Mouse (Mus musculus) adrenal gland, postnatal 0 days (tissue): ENCODE measurements around the gene Ppp4r4. TPM values are rescaled to one million over a fixed set of nuclear protein-coding genes. Genes with fewer than 3 reads are reported as not detected.

Experiments used
- polyA plus RNA-seq: library from polyadenylated mRNA; unstranded; fragments of >200 nt; fragmentation: Nextera tagmentation; extraction: Ambion mirVana; gene quantifications from 2 replicates; pipeline ENCODE4 v1.2.1, GENCODE M21; 2015

Ppp4r4 gene
- polyA plus RNA-seq, result 1.2 and 1.5 TPM in 2 replicates

DNA sequence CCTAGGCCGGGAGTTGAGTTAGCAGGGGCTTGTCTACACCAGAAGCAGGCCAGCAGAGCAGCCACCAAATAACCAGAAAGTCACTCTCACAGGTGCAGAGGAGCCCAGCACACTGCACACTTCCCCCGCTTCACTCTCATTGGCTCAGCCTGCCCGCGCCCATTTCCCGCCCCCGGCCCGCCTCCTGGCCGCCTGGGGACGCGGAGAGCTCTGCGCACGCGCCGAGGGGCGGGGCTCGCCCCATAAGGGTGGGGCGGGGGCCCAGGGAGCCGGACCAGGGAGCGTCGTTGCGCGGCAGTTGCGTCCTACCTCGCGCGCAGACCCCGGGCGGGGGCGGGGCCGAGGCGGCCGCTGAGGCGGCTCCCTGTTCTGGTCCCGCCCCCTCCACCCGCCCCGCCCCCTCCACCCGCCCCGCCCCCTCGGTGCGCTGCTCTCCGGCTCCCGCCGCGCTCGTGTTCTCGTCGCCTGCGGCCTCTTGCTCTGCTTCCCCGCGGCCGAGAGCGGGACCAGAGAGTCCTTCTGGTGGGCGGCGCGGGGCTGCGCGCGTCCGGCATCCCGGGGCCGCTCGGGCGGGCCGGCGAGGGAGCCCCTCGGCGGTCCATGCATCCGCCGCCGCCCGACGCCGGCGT lies at the start of gene Ppp4r4:
Ppp4r4 (plus strand) TSS at position 264 of the 629 bp plus-strand sequence.

DNA sequence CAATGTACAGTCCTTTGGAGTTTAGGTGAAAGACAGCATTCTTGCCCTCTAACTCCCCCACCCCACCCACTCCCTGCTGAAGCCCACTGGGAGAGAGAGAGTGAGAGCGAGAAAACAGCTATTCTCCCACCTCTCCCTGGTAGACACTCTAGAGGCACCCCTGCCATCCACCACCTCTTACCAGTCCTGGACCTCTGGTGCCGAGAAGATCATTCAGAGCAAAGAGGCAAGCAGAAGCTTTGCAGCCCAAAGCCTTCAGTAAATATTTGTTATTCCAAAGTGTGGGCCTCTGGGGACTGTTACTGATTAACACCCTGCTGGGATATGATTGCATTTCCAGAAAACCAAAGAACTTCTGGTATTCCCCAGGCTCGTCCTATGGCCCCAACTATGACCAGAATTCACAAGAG lies 99.1 kb downstream of the Ppp4r4 start, which contains the start of gene Serpina10:
Serpina10 (minus strand) TSS at position 242 of the 410 bp plus-strand sequence.

DNA sequence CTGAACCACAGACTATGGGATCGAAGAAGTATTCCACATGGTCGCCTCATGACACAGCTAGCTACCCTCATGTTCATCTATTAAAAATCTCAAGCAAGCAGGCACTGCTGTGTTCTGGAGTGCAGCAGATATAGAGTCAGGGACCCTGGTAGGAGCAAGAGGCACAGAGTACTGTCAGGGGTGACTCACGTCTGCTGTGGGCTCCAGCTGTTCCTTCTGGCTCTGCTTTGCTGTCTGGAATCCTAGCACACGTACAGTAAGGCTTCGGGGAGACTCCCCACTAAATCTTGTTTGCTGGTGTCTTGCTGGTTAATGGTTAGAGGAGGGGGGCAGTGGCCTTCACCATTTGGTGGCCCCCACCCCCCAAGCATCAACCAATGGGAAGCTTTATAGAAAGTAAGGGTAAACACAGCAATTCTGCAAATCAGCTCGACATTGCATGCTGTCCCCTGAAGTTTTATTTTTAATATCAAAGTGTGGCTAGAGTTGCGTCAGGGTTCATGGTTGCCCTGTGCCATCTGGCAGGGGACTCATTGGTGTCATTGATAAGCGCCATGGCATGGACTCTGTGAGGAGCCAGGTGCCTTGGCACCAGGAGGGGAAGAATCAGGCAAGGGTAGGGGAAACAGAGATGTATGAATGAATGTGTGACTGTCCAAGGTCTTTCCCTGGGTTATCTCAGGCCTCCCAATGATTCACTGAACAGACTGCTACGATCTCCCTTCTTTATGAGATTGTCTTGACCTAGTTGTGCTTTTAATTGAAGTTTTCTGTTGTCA lies 125.0 kb downstream of the Ppp4r4 start, which contains the start of gene Serpina6:
Serpina6 (minus strand) TSS at position 365 of the 779 bp plus-strand sequence.

Other genes starting within 250 kb of the Ppp4r4 start
- 0.12 and 0.30 TPM in 2 replicates for gene Fam181a, start 221.3 kb upstream of the Ppp4r4 start, polyA plus RNA-seq
- gene Asb2, start 176.3 kb upstream of the Ppp4r4 start, polyA plus RNA-seq, result 0.60 and 1.5 TPM in 2 replicates
- gene Otub2, start 143.6 kb upstream of the Ppp4r4 start, polyA plus RNA-seq, result 4.8 and 5.4 TPM in 2 replicates
- gene 9330161L09Rik, start 124.5 kb upstream of the Ppp4r4 start, polyA plus RNA-seq, result 0.14 and 0.20 TPM in 2 replicates
- gene Ddx24, start 106.5 kb upstream of the Ppp4r4 start, polyA plus RNA-seq, result 80.4 and 108 TPM in 2 replicates
- gene Ifi27, start 98.1 kb upstream of the Ppp4r4 start, polyA plus RNA-seq, result 467 and 633 TPM in 2 replicates
- gene Ifi27l2a, start 88.6 kb upstream of the Ppp4r4 start, polyA plus RNA-seq, result 213 and 463 TPM in 2 replicates
- gene Ifi27l2b, start 75.1 kb upstream of the Ppp4r4 start, polyA plus RNA-seq, result 0.25 and 1.2 TPM in 2 replicates
- gene Serpina10, start 99.2 kb downstream of the Ppp4r4 start, polyA plus RNA-seq, result 1.3 and 1.5 TPM in 2 replicates
- gene Serpina6, start 124.9 kb downstream of the Ppp4r4 start, polyA plus RNA-seq, result 0.65 and 0.69 TPM in 2 replicates
- 0.08 TPM in 1 of 2 replicates, not detected in the other for gene Serpina16, start 143.9 kb downstream of the Ppp4r4 start, polyA plus RNA-seq
- gene Serpina1f, start 163.2 kb downstream of the Ppp4r4 start, polyA plus RNA-seq, result not detected in 2 replicates
- 59.0 and 87.8 TPM in 2 replicates for gene Serpina1d, start 241.3 kb downstream of the Ppp4r4 start, polyA plus RNA-seq